Mouse (Mus musculus): ENCODE measurements around the gene Mpi. TPM values are rescaled to one million over a fixed set of nuclear protein-coding genes. Genes with fewer than 3 reads are reported as not detected.

Mpi gene
- total and polyA plus RNA-seq, 3 experiments, result 28.2 to 37.3 (median 28.6) TPM

- no peaks in the 10 kb centered on the region for H3K9me3 ChIP-seq (replicated peaks; ENCODE audit: low read length)
- H3K4me2 ChIP-seq (ENCODE audit: insufficient read depth, low read depth, poor library complexity, severe bottlenecking), result no peak overlapping the region
- TF ChIP-seq RCOR1 (conservative IDR thresholded peaks at IDR 0.05; ENCODE audit: low read depth, low read length), result no peak
- peaks cover 0 to 7% of the 10 kb centered on the region in 2 experiments; a peak in 1 of 4 replicates for H3K4me1 ChIP-seq (ENCODE audit: control insufficient read depth in 1 of 2, insufficient read depth in 2 of 2)
- dilution Hi-C loops (cut with MboI; ENCODE audit: extremely low pct_ligation_motif_present, extremely low pct_unique_long_range_greater_than_20kb, low sequenced_read_pairs) (no loop called here), in situ Hi-C loops (cut with MboI; ENCODE audit: low pct_ligation_motif_present, low pct_unique_long_range_greater_than_20kb, low sequenced_read_pairs) (no loop called here)
- H3K9ac ChIP-seq (ENCODE audit: insufficient read depth, low read depth), result no peak overlapping the region
- H3K27ac ChIP-seq (ENCODE audit: insufficient read depth, low read depth), result no peak overlapping the region
- H3K79me2 ChIP-seq (replicated peaks; ENCODE audit: control insufficient read depth, extremely low read depth, insufficient read depth, poor library complexity, severe bottlenecking), result no peaks in the 10 kb centered on the region; the same call in 1 of the 2 replicates
- no peak for DNase-seq (ENCODE audit: extremely low read depth)
- H3K27me3 ChIP-seq (replicated peaks), result no peaks in the 10 kb centered on the region
- H3K4me3 ChIP-seq (replicated peaks in 1 of 3; ENCODE audit: low read depth in 2 of 3, low read length in 2 of 3, poor library complexity in 1 of 3), result no peak overlapping the region
- peaks cover 63 to 87% of the 10 kb centered on the region in 2 experiments for H3K36me3 ChIP-seq (replicated peaks in 1 of 2; ENCODE audit: control insufficient read depth in 1 of 2, insufficient read depth in 1 of 2, low read length in 1 of 2)
Measured at GRCm38 (mm10) chr9:57575577-57575976, 23.0 kb upstream of the Mpi start.

GRCm38 (mm10) chr9:57574397-57574796, 21.8 kb upstream of the Mpi start:
- TF ChIP-seq POLR2A (IDR thresholded peaks at IDR 0.05; ENCODE audit: low read depth, low read length) (no peak), ZNF384 (IDR thresholded peaks at IDR 0.05; ENCODE audit: low read depth, low read length) (no peak), SMC3 (IDR thresholded peaks at IDR 0.05; ENCODE audit: low read depth, low read length) (no peak), IRF4 (IDR thresholded peaks at IDR 0.05; ENCODE audit: low read depth, low read length) (no peak), MXI1 (IDR thresholded peaks at IDR 0.05; ENCODE audit: low read depth, low read length) (no peak), HCFC1 (IDR thresholded peaks at IDR 0.05; ENCODE audit: low read depth, low read length) (no peak)
- dilution Hi-C loops (cut with MboI; ENCODE audit: extremely low pct_ligation_motif_present, extremely low pct_unique_long_range_greater_than_20kb, low sequenced_read_pairs), result no loop called here
- Histone ChIP-seq H3K27ac (ENCODE audit: insufficient read depth, low read depth) (no peak overlapping the region), H3K9me3 (replicated peaks; ENCODE audit: low read length) (no peaks in the 10 kb centered on the region), H3K79me2 (replicated peaks; ENCODE audit: control insufficient read depth, extremely low read depth, insufficient read depth, poor library complexity, severe bottlenecking) (no peaks in the 10 kb centered on the region; the same call in 1 of the 2 replicates), H3K4me1 (ENCODE audit: control insufficient read depth in 1 of 2, insufficient read depth in 2 of 2) (peaks cover 0 to 7% of the 10 kb centered on the region in 2 experiments; a peak in 1 of 4 replicates), H3K4me3 (replicated peaks in 1 of 3; ENCODE audit: low read depth in 2 of 3, low read length in 2 of 3, poor library complexity in 1 of 3) (no peak overlapping the region), H3K27me3 (replicated peaks) (no peaks in the 10 kb centered on the region), H3K36me3 (replicated peaks in 1 of 2; ENCODE audit: control insufficient read depth in 1 of 2, insufficient read depth in 1 of 2, low read length in 1 of 2) (peaks cover 61 to 84% of the 10 kb centered on the region in 2 experiments), H3K9ac (ENCODE audit: insufficient read depth, low read depth) (no peak overlapping the region), H3K4me2 (ENCODE audit: insufficient read depth, low read depth, poor library complexity, severe bottlenecking) (no peak overlapping the region)
- in situ Hi-C loops (cut with MboI; ENCODE audit: low pct_ligation_motif_present, low pct_unique_long_range_greater_than_20kb, low sequenced_read_pairs), result no loop called here
- DNase-seq (ENCODE audit: extremely low read depth), result no peak

- H3K4me3 ChIP-seq (replicated peaks in 1 of 3; ENCODE audit: low read depth in 2 of 3, low read length in 2 of 3, poor library complexity in 1 of 3), result no peak overlapping the region
- no peak overlapping the region for H3K4me2 ChIP-seq (ENCODE audit: insufficient read depth, low read depth, poor library complexity, severe bottlenecking)
- TF ChIP-seq ZMIZ1 (IDR thresholded peaks at IDR 0.05; ENCODE audit: low read depth, low read length) (no peak), PAX5 (IDR thresholded peaks at IDR 0.05; ENCODE audit: low read length) (no peak), SIN3A (IDR thresholded peaks at IDR 0.05; ENCODE audit: low read length) (no peak), ZKSCAN1 (IDR thresholded peaks at IDR 0.05; ENCODE audit: borderline replicate concordance, low read depth, low read length) (no peak), CTCF (conservative IDR thresholded peaks at IDR 0.05 in 1 of 2, IDR thresholded peaks at IDR 0.05 in 1 of 2; ENCODE audit: low read depth in 2 of 2, low read length in 2 of 2) (no peak), ETS1 (conservative IDR thresholded peaks at IDR 0.05; ENCODE audit: low read depth, low read length) (no peak), MYC (IDR thresholded peaks at IDR 0.05; ENCODE audit: low read depth, low read length) (no peak), IRF4 (IDR thresholded peaks at IDR 0.05; ENCODE audit: low read depth, low read length) (no peak), SMC3 (IDR thresholded peaks at IDR 0.05; ENCODE audit: low read depth, low read length) (no peak), UBTF (IDR thresholded peaks at IDR 0.05; ENCODE audit: low read depth, low read length) (no peak), RCOR1 (conservative IDR thresholded peaks at IDR 0.05; ENCODE audit: low read depth, low read length) (no peak), MXI1 (IDR thresholded peaks at IDR 0.05; ENCODE audit: low read depth, low read length) (no peak), RAD21 (IDR thresholded peaks at IDR 0.05; ENCODE audit: low read depth, low read length) (no peak), BHLHE40 (IDR thresholded peaks at IDR 0.05; ENCODE audit: low read depth, low read length) (no peak)
- no peaks in the 10 kb centered on the region for H3K27me3 ChIP-seq (replicated peaks)
- H3K79me2 ChIP-seq (replicated peaks; ENCODE audit: control insufficient read depth, extremely low read depth, insufficient read depth, poor library complexity, severe bottlenecking), result peaks cover 43% of the 10 kb centered on the region
- no peak overlapping the region for H3K9ac ChIP-seq (ENCODE audit: insufficient read depth, low read depth)
- dilution Hi-C loops (cut with MboI; ENCODE audit: extremely low pct_ligation_motif_present, extremely low pct_unique_long_range_greater_than_20kb, low sequenced_read_pairs), result no loop called here
- peaks cover 49 to 77% of the 10 kb centered on the region in 2 experiments for H3K36me3 ChIP-seq (replicated peaks in 1 of 2; ENCODE audit: control insufficient read depth in 1 of 2, insufficient read depth in 1 of 2, low read length in 1 of 2)
- H3K9me3 ChIP-seq (replicated peaks; ENCODE audit: low read length), result no peaks in the 10 kb centered on the region
- DNase-seq (ENCODE audit: extremely low read depth), result no peak
- H3K27ac ChIP-seq (ENCODE audit: insufficient read depth, low read depth), result no peak overlapping the region
- in situ Hi-C loops (cut with MboI; ENCODE audit: low pct_ligation_motif_present, low pct_unique_long_range_greater_than_20kb, low sequenced_read_pairs), result no loop called here
- H3K4me1 ChIP-seq (ENCODE audit: control insufficient read depth in 1 of 2, insufficient read depth in 2 of 2), result peaks cover 11 to 34% of the 10 kb centered on the region in 2 experiments
Measured at GRCm38 (mm10) chr9:57568500-57568899, 15.9 kb upstream of the Mpi start.
